Mouse (Mus musculus): ENCODE results near the gene St3gal4. TPM values are rescaled to one million over a fixed set of nuclear protein-coding genes. Genes with fewer than 3 reads are reported as not detected.
A peak's percentile ranks its signal among the peaks of the same experiment; 100 is the strongest.

Gene St3gal4
- polyA plus RNA-seq, 1 experiment from 2014 or later = 26.5 TPM

DNA sequence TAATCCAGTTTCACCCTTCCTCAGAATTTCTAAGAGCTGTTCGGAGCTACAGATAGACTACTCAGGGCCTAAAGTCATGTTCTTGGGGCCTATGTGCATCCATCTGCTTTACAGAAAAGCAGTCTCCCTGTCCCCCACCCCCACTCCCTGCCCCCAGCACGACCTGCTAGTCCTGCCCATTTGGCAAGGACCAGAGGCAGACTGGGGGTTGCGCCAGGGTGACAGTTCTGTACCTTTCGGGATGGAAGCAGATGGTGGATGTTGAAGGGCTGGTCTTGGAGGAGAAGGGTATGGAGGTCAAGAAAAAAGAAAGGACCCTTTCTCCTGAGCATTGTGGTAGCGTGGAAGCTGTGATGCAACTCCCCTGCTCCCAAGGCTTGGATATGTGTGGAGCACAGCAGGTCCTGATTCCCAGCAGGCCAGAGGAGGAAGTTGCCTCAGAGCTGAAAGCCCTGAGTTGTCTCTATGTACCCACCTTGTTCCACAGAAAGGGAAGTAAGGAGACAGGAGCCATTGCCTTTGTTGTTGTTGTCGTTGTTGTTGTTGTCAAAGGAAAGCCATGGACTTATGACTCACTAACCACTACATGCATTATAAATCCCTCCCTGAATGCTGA lies 91.6 kb downstream of the St3gal4 start:
- Histone ChIP-seq H3K27me3 (ENCODE audit: insufficient read depth, low read length) (peaks cover 11% of the 10 kb centered on the region; the same call in 1 of the 2 replicates), H3K9ac (replicated peaks) (no peak overlapping the region), H3K4me1 (ENCODE audit: insufficient read depth) (peaks cover 6% of the 10 kb centered on the region; the same call in 1 of the 2 replicates), H3K27ac (ENCODE audit: low read depth) (no peak overlapping the region), H3K4me3 (ENCODE audit: low read depth, low read length) (no peak overlapping the region), H3K36me3 (replicated peaks; ENCODE audit: insufficient read depth, low read length) (no peaks in the 10 kb centered on the region), H3K9me3 (ENCODE audit: low read length) (no peaks in the 10 kb centered on the region), H3K4me2 (ENCODE audit: low read depth, low read length) (no peak overlapping the region)
- WGBS (ENCODE audit: insufficient replicate concordance) = 72% methylated on average over 6 of the region's 6 CpGs
- ATAC-seq (no peak), DNase-seq (no peak)
- TF ChIP-seq EP300 (IDR thresholded peaks at IDR 0.05; ENCODE audit: low read depth) = no peak

DNA sequence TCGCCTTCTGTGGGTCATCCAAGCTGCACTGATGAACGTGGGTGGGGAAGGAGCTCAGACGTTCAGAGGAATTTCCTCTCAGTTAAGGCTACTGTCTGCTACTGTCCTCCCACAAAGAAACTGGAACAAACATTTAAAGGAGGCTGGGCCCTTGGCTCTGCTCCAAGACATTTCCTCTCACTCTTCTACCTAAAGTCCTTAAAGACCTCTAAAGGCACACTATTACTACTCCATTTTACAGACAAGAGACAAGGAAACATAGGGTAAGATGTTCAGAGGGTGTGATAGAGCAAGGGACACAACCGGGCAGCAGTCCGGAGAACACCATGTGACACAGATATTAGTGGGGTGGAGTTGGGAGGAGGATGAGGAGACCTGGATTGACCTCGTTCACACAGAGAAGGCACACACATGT lies 92.2 kb downstream of the St3gal4 start:
- Histone ChIP-seq H3K4me1 (ENCODE audit: insufficient read depth) (peaks cover 6% of the 10 kb centered on the region; the same call in 1 of the 2 replicates), H3K4me3 (ENCODE audit: low read depth, low read length) (no peak overlapping the region), H3K36me3 (replicated peaks; ENCODE audit: insufficient read depth, low read length) (no peaks in the 10 kb centered on the region), H3K9ac (replicated peaks) (no peak overlapping the region), H3K4me2 (ENCODE audit: low read depth, low read length) (no peak overlapping the region), H3K27ac (ENCODE audit: low read depth) (no peak overlapping the region), H3K27me3 (ENCODE audit: insufficient read depth, low read length) (peaks cover 11% of the 10 kb centered on the region; the same call in 1 of the 2 replicates), H3K9me3 (ENCODE audit: low read length) (no peaks in the 10 kb centered on the region)
- 50% methylated on average over 6 of the region's 6 CpGs for WGBS (ENCODE audit: insufficient replicate concordance)
- TF ChIP-seq CTCF (IDR thresholded peaks at IDR 0.05; ENCODE audit: low read depth) (no peak), EP300 (IDR thresholded peaks at IDR 0.05; ENCODE audit: low read depth) (no peak)
- DNase-seq = no peak
- ATAC-seq = no peak

DNA sequence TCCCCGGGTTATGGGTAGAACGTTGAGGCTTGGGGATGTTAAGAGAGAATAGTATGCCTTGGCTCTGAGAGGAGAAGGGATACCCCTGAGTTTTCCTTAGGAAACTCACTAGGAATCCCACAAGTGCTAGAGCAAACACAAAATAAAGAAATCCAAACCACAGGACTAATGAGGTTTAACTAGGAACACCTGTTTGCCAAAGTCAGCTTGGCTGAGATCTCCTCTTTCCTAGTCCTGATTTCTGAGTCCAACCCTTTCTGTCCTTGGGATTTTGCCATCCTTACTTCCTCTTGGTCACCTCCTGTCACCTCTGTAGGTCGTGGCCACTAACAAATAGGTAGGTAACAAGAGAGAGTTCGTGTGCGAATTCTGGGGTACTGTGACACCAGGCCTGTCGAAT lies 92.8 kb downstream of the St3gal4 start:
- 71% methylated on average over 6 of the region's 6 CpGs for WGBS (ENCODE audit: insufficient replicate concordance)
- no peak overlapping the region for H3K4me3 ChIP-seq (ENCODE audit: low read depth, low read length)
- H3K27me3 ChIP-seq (ENCODE audit: insufficient read depth, low read length) = peaks cover 11% of the 10 kb centered on the region; the same call in 1 of the 2 replicates
- no peak overlapping the region for H3K4me2 ChIP-seq (ENCODE audit: low read depth, low read length)
- no peak overlapping the region for H3K9ac ChIP-seq (replicated peaks)
- H3K9me3 ChIP-seq (ENCODE audit: low read length) = no peaks in the 10 kb centered on the region
- ATAC-seq (no peak), DNase-seq (no peak)
- H3K27ac ChIP-seq (ENCODE audit: low read depth) = no peak overlapping the region
- TF ChIP-seq EP300 (IDR thresholded peaks at IDR 0.05; ENCODE audit: low read depth) = no peak
- no peak for TF ChIP-seq CTCF (IDR thresholded peaks at IDR 0.05; ENCODE audit: low read depth)
- H3K4me1 ChIP-seq (ENCODE audit: insufficient read depth) = peaks cover 6% of the 10 kb centered on the region; the same call in 1 of the 2 replicates
- H3K36me3 ChIP-seq (replicated peaks; ENCODE audit: insufficient read depth, low read length) = no peaks in the 10 kb centered on the region

DNA sequence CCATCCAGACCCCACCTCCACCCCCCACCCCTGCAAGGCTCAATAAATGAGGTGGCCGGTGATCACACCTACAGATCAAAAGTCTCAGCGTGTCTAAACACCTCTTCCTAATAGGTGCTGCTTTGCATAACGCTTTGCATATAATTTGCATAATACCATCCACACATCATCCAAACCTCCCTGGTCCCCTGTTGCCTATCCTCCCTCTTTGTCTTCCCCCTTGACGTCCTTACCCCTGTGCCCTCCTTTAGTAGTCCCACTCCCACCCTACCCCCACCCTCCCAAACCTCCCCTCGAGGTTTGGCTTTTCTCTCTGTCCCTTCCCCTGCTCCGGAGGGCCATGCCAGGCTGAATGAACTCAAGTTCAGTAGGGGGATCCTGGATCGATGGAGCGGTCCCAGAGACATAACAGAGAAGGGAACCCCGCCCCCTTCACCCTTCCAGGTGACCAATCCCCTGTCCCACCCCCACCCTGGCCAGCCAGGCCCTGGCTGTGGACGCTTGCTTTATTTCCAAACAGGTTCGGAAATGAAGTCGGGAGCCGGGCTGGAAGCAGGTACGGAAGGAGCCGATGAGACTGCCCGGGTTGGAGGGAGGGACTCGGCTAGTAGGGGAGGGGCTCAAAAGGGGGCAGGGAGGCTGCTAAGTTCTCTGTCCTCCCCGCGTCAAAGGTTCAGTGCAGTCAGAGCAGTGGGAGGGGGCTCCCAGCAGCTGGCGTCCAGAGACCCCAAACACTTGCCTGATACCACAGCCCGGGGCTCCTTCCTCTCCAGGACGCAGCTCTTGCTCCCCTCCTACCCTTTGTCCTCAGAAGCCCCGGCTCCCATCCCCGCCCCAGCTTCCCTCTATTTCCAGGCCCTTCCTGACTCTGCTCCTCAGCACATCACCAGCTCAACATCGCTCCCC lies 94.2 kb downstream of the St3gal4 start:
- no peak for ATAC-seq
- H3K4me2 ChIP-seq (ENCODE audit: low read depth, low read length) = peak overlapping the region; percentile 46
- H3K4me3 ChIP-seq (ENCODE audit: low read depth, low read length) = 0 out of 2 replicates have a peak overlapping the region, but pooled peaks have one; percentile 13

DNA sequence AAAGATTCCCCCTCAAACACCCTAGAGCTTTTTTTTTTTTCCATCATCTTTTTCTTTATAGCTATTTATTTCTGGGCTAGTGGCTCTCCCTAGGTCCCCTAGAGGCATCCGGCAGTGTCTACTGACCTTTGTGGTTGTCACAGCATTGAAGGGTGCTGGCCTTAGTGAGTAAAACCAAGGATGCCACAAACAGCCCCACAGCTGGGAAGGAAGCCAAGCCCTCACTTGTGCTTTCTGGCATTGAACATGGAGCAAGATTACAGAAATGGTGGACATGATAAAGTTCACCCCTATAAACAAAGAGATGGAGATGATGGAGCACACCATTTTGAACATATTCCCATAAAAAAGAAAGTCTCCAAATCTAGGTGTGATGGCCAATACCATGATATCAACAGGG lies 97.3 kb downstream of the St3gal4 start:
- no peak for DNase-seq
- 78% methylated on average over 1 of the region's 1 CpGs for WGBS (ENCODE audit: insufficient replicate concordance)
- Histone ChIP-seq H3K4me1 (ENCODE audit: insufficient read depth) (peaks cover 6% of the 10 kb centered on the region; the same call in 1 of the 2 replicates), H3K9me3 (ENCODE audit: low read length) (no peaks in the 10 kb centered on the region), H3K4me3 (ENCODE audit: low read depth, low read length) (no peak overlapping the region), H3K27me3 (ENCODE audit: insufficient read depth, low read length) (peaks cover 24% of the 10 kb centered on the region; the same call in 1 of the 2 replicates), H3K27ac (ENCODE audit: low read depth) (no peak overlapping the region), H3K36me3 (replicated peaks; ENCODE audit: insufficient read depth, low read length) (no peaks in the 10 kb centered on the region), H3K4me2 (ENCODE audit: low read depth, low read length) (no peak overlapping the region), H3K9ac (replicated peaks) (no peak overlapping the region)
- ATAC-seq = no peak
- TF ChIP-seq EP300 (IDR thresholded peaks at IDR 0.05; ENCODE audit: low read depth) = no peak
- TF ChIP-seq CTCF (IDR thresholded peaks at IDR 0.05; ENCODE audit: low read depth) = no peak

More for the DNA sequence above, 94.2 kb downstream of the St3gal4 start:
- DNase-seq = no peak
- WGBS (ENCODE audit: insufficient replicate concordance) = 10% methylated on average over 25 of the region's 25 CpGs
- H3K27me3 ChIP-seq (ENCODE audit: insufficient read depth, low read length) = peaks cover 12% of the 10 kb centered on the region; the same call in 1 of the 2 replicates
- TF ChIP-seq EP300 (IDR thresholded peaks at IDR 0.05; ENCODE audit: low read depth) (no peak), CTCF (IDR thresholded peaks at IDR 0.05; ENCODE audit: low read depth) (no peak)
- H3K36me3 ChIP-seq (replicated peaks; ENCODE audit: insufficient read depth, low read length) = no peaks in the 10 kb centered on the region
- no peak overlapping the region for H3K9ac ChIP-seq (replicated peaks)
- no peak overlapping the region for H3K27ac ChIP-seq (ENCODE audit: low read depth)
- no peaks in the 10 kb centered on the region for H3K9me3 ChIP-seq (ENCODE audit: low read length)
- H3K4me1 ChIP-seq (ENCODE audit: insufficient read depth) = peaks cover 6% of the 10 kb centered on the region; the same call in 1 of the 2 replicates

DNA sequence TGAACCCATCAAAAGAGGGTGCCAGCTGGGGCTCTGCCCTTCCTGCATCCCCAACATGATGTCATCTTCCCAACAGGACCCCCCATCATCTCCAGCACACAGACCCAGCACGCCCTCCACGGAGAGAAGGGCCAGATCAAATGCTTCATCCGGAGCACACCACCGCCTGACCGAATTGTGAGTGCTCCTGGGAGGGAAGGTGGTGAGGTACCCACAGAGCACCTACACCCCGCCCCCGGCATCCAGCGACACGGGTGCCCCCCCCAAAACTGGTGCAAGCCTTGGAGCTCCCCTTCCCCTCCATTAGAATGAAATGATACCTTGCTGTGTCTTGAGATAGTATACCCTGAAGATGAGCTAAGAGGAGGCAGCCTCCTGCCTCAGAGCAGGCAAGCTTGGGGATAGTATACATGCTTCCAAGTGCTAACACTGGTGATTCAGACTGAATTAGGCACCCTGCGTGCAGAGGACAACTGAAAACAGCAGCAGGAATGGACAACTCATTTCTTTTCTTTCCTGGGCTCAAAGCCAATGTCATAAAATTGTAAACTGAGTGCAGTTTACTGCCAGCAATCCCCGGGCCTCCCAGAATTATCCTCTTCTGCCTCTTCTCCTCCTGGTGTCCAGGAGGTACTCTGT lies 98.9 kb downstream of the St3gal4 start:
- TF ChIP-seq CTCF (IDR thresholded peaks at IDR 0.05; ENCODE audit: low read depth) (no peak), EP300 (IDR thresholded peaks at IDR 0.05; ENCODE audit: low read depth) (no peak)
- DNase-seq (no peak), ATAC-seq (no peak)
- H3K9me3 ChIP-seq (ENCODE audit: low read length) = no peaks in the 10 kb centered on the region
- no peak overlapping the region for H3K27ac ChIP-seq (ENCODE audit: low read depth)
- 57% methylated on average over 10 of the region's 11 CpGs for WGBS (ENCODE audit: insufficient replicate concordance)
- H3K36me3 ChIP-seq (replicated peaks; ENCODE audit: insufficient read depth, low read length) = no peaks in the 10 kb centered on the region
- H3K4me2 ChIP-seq (ENCODE audit: low read depth, low read length) = no peak overlapping the region
- H3K4me1 ChIP-seq (ENCODE audit: insufficient read depth) = peaks cover 6% of the 10 kb centered on the region; the same call in 1 of the 2 replicates
- no peak overlapping the region for H3K9ac ChIP-seq (replicated peaks)
- H3K27me3 ChIP-seq (ENCODE audit: insufficient read depth, low read length) = 0 out of 2 replicates have a peak, but pooled peaks cover 13% of the 10 kb centered on the region
- no peak overlapping the region for H3K4me3 ChIP-seq (ENCODE audit: low read depth, low read length)
